Mouse (Mus musculus) forelimb bud, embryonic 11.5 days (tissue): Measurements from ENCODE around the gene Gm49711.

Experiments used
- DNase-seq: peaks from one replicate; pipeline ENCODE4 v3.0.0-alpha.2; 2012; ENCODE audit warnings: low read depth, low spot score

Gm49711 gene

GRCm38 (mm10) chr16:92057852-92058643 is at the start of gene Gm49711, which contains the start of the genes Mrps6 and Slc5a3:
Gm49711 (plus strand) TSS chr16:92058316.
Mrps6 (plus strand) TSS chr16:92058270.
Slc5a3 (plus strand) TSS chr16:92058322.
- DNase-seq: peak; percentile 73

- DNase-seq: no peak
Measured at GRCm38 (mm10) chr16:92009586-92009985, 48.5 kb upstream of the Gm49711 start.

- no peak for DNase-seq
Measured at GRCm38 (mm10) chr16:92016792-92017191, 41.3 kb upstream of the Gm49711 start.

GRCm38 (mm10) chr16:92019141-92020118 is 38.7 kb upstream of the Gm49711 start:
- DNase-seq: peak; percentile 39

GRCm38 (mm10) chr16:92021656-92022400 is 36.3 kb upstream of the Gm49711 start:
- DNase-seq: no peak

- no peak for DNase-seq
Measured at GRCm38 (mm10) chr16:92022494-92023283, 35.4 kb upstream of the Gm49711 start.

- DNase-seq: no peak
Measured at GRCm38 (mm10) chr16:92033286-92033685, 24.8 kb upstream of the Gm49711 start.

GRCm38 (mm10) chr16:92034676-92035075 is 23.4 kb upstream of the Gm49711 start:
- DNase-seq: no peak

GRCm38 (mm10) chr16:92036701-92037100 is 21.4 kb upstream of the Gm49711 start:
- no peak for DNase-seq

- no peak for DNase-seq
Measured at GRCm38 (mm10) chr16:92037891-92038607, 20.1 kb upstream of the Gm49711 start.

- no peak for DNase-seq
Measured at GRCm38 (mm10) chr16:92039421-92039820, 18.7 kb upstream of the Gm49711 start.

- DNase-seq: no peak
Measured at GRCm38 (mm10) chr16:92039966-92040365, 18.1 kb upstream of the Gm49711 start.

- DNase-seq: no peak
Measured at GRCm38 (mm10) chr16:92051777-92052310, 6.3 kb upstream of the Gm49711 start.

- no peak for DNase-seq
Measured at GRCm38 (mm10) chr16:92052569-92052968, 5.5 kb upstream of the Gm49711 start.

GRCm38 (mm10) chr16:92056711-92057110 is 1.4 kb upstream of the Gm49711 start:
- DNase-seq: no peak

GRCm38 (mm10) chr16:92057456-92057851 is 662 bp upstream of the Gm49711 start:
- no peak for DNase-seq

GRCm38 (mm10) chr16:92058644-92059620 is 816 bp downstream of the Gm49711 start:
- no peak for DNase-seq

- DNase-seq: no peak
Measured at GRCm38 (mm10) chr16:92060213-92060612, 2.1 kb downstream of the Gm49711 start.

- no peak for DNase-seq
Measured at GRCm38 (mm10) chr16:92061586-92061985, 3.5 kb downstream of the Gm49711 start.
